Mouse (Mus musculus): ENCODE measurements around the gene Abhd16a. TPM values are rescaled to one million over a fixed set of nuclear protein-coding genes. Genes with fewer than 3 reads are reported as not detected.
"Not testable (repeated sequence)": the region's sequence is repeated elsewhere in the genome, so short reads cannot be mapped to it uniquely, and the experiment has no call there.

The Abhd16a gene
- polyA plus RNA-seq, 1 experiment, result 147 TPM

DNA sequence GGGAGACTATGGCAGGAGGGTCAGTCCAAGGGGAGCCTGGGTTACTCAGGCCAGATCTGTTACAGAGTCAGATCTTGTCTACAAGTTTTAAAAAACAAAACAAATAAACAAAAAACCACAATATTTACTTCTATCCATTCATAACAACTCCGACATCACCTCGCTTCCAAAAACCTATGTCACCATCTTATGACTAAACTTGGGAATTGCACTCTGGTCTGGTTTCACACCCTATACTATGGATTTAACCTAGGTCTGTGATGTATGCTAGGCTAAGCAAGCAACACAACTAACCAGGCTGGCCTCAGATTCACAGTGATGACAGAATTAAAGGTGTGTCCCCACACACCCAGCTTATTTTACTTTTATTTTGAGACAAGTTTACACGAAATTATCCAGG, 17.5 kb downstream of the Abhd16a start:
- no peak for TF ChIP-seq POLR2A (IDR thresholded peaks at IDR 0.05; ENCODE audit: extremely low read depth, insufficient read depth, low read length)
- peak; percentile 13; the same call in 1 of the 2 replicates for TF ChIP-seq CTCF (IDR thresholded peaks at IDR 0.05; ENCODE audit: extremely low read depth, insufficient read depth, low read length)

DNA sequence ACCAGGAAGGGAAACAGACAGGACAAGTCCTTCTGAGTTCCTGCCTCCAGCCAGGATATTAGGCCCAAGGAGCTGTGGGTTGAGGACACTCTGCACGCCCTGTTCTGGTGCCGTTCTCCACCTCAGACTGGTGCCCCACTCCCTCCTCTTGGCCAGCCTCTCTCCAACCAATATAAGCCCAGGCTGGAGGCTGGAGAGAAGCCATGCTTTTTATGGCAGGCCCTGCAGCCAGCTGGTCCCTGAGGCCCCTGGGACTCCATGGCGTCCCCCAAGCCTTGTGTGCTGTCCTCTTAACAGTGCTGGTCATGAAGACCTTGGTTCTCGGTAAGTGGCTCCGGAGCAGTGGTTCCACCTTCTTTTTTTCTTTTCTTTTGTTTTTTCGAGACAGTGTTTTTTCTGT, 19.0 kb downstream of the Abhd16a start, which contains the start of gene Ly6g5c:
Gene Ly6g5c (plus strand): TSS at position 183 of the 400 bp plus-strand sequence.
- Histone ChIP-seq H3K27ac (ENCODE audit: insufficient read depth, low read length) (no peak within 1 kb of the TSS), H3K4me3 (ENCODE audit: insufficient read depth, low read length) (no peak within 1 kb of the TSS), H3K4me1 (ENCODE audit: control insufficient read depth, insufficient read depth, low read length) (peaks cover 2% of the 10 kb centered on the region; the same call in 1 of the 2 replicates)
- TF ChIP-seq CTCF (IDR thresholded peaks at IDR 0.05; ENCODE audit: extremely low read depth, insufficient read depth, low read length), result no peak
- TF ChIP-seq POLR2A (IDR thresholded peaks at IDR 0.05; ENCODE audit: extremely low read depth, insufficient read depth, low read length), result no peak

More for the DNA sequence above, 17.5 kb downstream of the Abhd16a start:
- H3K4me1 ChIP-seq (ENCODE audit: control insufficient read depth, insufficient read depth, low read length), result peaks cover 2% of the 10 kb centered on the region; the same call in 1 of the 2 replicates
- no peak overlapping the region for H3K4me3 ChIP-seq (ENCODE audit: insufficient read depth, low read length)
- H3K27ac ChIP-seq (ENCODE audit: insufficient read depth, low read length), result no peak overlapping the region

DNA sequence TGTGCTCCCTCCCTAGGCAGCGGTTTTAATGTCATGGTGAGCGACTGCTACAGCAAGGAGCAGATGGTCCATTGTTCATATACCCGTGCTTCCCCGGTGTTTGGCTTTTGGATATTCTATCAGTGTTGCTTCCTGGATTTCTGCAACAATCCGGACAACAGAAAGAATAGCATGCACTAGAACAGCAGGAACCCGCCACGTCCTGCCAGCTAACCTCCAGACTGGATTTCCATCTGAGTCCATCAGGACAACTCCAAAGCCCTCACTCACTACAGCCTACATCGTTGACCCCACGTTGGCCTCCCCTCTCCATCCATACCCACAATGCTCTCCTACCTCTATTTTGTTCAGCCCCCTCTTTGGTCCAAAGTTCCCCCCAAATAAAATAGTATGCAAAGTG, 22.7 kb downstream of the Abhd16a start:
- Histone ChIP-seq H3K4me3 (ENCODE audit: insufficient read depth, low read length) (no peak overlapping the region), H3K4me1 (ENCODE audit: control insufficient read depth, insufficient read depth, low read length) (no peaks in the 10 kb centered on the region), H3K27ac (ENCODE audit: insufficient read depth, low read length) (no peak overlapping the region)
- no peak for TF ChIP-seq CTCF (IDR thresholded peaks at IDR 0.05; ENCODE audit: extremely low read depth, insufficient read depth, low read length)
- TF ChIP-seq POLR2A (IDR thresholded peaks at IDR 0.05; ENCODE audit: extremely low read depth, insufficient read depth, low read length), result no peak

DNA sequence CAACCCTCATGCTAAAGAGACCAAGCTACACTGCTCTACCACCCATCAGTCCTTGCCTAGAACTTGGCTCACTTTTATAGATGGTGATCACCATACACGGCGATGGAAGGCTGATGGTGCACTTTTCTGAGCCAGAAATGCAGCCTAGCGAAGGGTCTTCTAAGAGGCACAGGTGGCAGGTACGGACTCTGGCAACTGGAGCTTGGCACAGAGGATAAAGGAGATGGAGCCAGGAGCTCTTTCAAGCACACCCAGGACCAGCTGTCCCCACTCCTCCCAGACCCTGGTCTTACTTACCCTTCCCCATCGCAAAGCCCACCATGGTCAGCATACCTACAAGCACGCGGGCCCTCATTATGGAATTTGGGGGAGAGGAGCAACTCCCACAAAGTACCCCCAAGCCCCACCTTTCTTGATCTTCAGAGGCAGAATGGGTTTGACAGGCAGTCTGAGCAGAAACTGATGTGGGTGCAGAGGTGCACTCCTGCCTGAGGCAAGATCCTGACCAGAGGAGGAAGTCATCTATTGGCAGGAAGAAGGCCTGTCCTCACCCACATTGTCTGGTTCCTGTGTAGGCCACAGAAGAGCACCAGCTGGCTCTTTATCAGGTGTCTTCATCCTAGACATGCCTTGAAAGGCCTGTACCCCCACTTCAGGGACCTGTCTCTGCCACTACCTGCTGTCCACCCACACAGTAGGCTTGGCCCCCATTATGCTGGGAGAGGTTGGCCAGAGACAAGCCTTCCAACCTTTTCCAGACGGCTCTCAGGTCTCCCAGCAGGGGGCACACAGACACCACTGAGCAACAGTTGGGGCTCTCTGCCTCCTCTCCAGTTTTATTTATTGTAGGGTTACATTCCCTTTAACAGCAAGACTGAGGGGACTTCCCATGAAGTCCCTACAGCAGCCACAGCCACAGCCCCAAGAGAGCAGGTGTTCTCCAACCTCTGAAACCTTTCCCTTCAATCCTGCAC, 26.3 kb downstream of the Abhd16a start, which contains the start of gene Ly6g5b:
Gene Ly6g5b (minus strand): TSS at position 383 of the 974 bp plus-strand sequence.
- Histone ChIP-seq H3K27ac (ENCODE audit: insufficient read depth, low read length) (no peak within 1 kb of the TSS), H3K4me1 (ENCODE audit: control insufficient read depth, insufficient read depth, low read length) (no peaks in the 10 kb centered on the region), H3K4me3 (ENCODE audit: insufficient read depth, low read length) (no peak within 1 kb of the TSS)
- 0 out of 2 replicates have a peak, but pooled peaks have one; percentile 18 for TF ChIP-seq CTCF (IDR thresholded peaks at IDR 0.05; ENCODE audit: extremely low read depth, insufficient read depth, low read length)
- no peak for TF ChIP-seq POLR2A (IDR thresholded peaks at IDR 0.05; ENCODE audit: extremely low read depth, insufficient read depth, low read length)

DNA sequence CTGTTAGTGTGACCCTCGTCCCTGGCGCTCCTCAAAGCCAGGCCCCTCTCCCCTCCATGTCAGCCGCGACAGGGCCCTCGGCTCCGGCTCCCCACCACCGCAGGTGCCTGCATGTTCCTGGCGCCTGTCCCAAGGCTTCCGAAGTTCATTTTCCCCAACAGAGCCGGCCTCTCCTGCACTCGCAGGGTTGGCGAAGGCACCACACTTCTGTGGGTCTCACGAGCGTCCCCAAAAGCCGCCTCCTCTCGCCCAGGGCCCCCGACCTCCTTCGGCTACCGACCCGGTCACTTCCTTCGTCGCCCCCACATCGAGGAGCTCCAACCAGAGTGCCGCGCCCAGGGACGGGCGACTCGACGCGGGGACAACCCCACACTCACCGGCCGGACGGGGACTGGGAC, 31.7 kb downstream of the Abhd16a start:
- TF ChIP-seq CTCF (IDR thresholded peaks at IDR 0.05; ENCODE audit: extremely low read depth, insufficient read depth, low read length) (no peak), POLR2A (IDR thresholded peaks at IDR 0.05; ENCODE audit: extremely low read depth, insufficient read depth, low read length) (no peak)
- H3K27ac ChIP-seq (ENCODE audit: insufficient read depth, low read length), result 0 out of 2 replicates have a peak overlapping the region, but pooled peaks have one; percentile 4
- peaks cover 2% of the 10 kb centered on the region; the same call in 1 of the 2 replicates for H3K4me1 ChIP-seq (ENCODE audit: control insufficient read depth, insufficient read depth, low read length)
- peak overlapping the region; percentile 79 for H3K4me3 ChIP-seq (ENCODE audit: insufficient read depth, low read length)

DNA sequence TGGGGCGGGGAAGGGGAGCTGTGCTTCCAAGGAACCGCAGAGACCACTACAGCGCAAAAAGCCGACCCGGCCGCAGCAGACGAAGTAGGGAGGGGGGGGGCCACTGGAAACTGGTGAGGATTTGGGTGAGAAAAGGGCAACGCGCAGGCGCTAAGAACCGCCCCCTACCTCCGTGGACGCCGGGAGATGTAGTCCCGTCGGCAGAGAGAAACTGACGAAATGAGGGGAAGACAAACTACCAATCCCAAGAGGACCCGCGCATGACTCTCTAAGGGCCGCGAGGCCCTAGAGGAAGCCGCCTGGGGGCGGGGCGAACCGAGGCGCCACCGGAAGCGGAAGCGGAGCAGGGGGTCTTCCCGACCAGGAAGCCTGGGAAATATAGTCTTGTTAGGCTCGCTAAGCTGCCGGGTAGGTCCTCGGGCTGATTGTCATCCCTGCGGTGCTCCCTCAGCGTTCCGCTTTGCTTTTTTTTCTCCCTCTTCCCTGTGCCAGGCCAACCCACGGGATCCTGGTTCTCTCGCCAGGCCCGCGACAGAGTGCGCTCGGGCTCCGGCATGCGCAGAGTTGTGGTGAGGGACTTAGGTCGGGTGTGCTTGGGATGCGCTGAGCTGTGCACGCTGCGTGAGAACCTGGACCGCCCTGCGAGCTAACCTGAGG, 32.2 kb downstream of the Abhd16a start, which contains the start of gene Gpank1:
Gene Gpank1 (plus strand): TSS at position 313 of the 657 bp plus-strand sequence.
- Histone ChIP-seq H3K27ac (ENCODE audit: insufficient read depth, low read length) (peak within 1 kb of the TSS; percentile 43), H3K4me1 (ENCODE audit: control insufficient read depth, insufficient read depth, low read length) (peaks cover 2% of the 10 kb centered on the region; the same call in 1 of the 2 replicates), H3K4me3 (ENCODE audit: insufficient read depth, low read length) (peak within 1 kb of the TSS; percentile 79)
- TF ChIP-seq POLR2A (IDR thresholded peaks at IDR 0.05; ENCODE audit: extremely low read depth, insufficient read depth, low read length) (peak; percentile 80), CTCF (IDR thresholded peaks at IDR 0.05; ENCODE audit: extremely low read depth, insufficient read depth, low read length) (no peak)

DNA sequence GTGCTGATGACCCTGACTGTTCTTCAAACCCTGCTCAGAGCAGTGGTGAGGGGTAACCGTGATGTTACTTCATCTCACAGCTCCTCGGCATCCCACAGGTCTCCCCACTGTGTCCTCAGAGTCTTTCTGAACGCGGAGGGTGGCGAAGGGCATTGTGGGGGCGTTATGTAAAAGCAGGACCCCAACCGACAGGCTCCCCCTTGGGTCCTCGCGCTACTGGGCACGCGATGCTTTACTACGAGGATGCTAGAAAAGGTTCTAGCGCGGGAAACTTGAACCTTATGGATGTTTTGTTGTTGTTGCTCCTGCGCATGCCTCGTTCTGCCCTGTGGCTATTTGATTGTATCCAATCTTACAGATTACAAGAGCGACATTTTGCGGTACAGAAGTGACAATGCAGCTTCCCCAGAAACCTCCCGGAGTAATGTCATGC, 32.8 kb downstream of the Abhd16a start, which contains the start of gene Csnk2b:
Gene Csnk2b (minus strand): TSS at position 183 of the 433 bp plus-strand sequence.
- TF ChIP-seq CTCF (IDR thresholded peaks at IDR 0.05; ENCODE audit: extremely low read depth, insufficient read depth, low read length) (peak; percentile 39), POLR2A (IDR thresholded peaks at IDR 0.05; ENCODE audit: extremely low read depth, insufficient read depth, low read length) (peak; percentile 29; the same call in 1 of the 2 replicates)
- peak within 1 kb of the TSS; percentile 43 for H3K27ac ChIP-seq (ENCODE audit: insufficient read depth, low read length)
- H3K4me1 ChIP-seq (ENCODE audit: control insufficient read depth, insufficient read depth, low read length), result peaks cover 2% of the 10 kb centered on the region; the same call in 1 of the 2 replicates
- H3K4me3 ChIP-seq (ENCODE audit: insufficient read depth, low read length), result peak within 1 kb of the TSS; percentile 79

DNA sequence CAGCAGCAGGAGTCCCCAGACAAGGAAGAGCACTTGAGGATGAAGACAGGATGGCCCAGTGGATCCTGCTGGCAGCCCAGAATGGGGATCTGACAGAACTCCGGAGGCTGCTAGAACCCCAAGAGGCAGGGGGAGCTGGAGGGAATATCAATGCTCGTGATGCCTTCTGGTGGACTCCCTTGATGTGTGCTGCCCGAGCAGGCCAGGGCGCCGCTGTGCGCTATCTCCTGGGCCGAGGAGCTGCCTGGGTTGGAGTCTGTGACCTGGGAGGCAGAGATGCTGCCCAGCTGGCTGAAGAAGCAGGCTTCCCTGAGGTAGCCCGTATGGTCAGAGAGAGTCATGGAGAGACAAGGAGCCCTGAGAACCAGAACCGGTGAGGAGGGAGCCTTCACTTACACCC, 34.2 kb downstream of the Abhd16a start:
- not testable (repeated sequence) for H3K4me3 ChIP-seq (ENCODE audit: insufficient read depth, low read length); H3K4me1 ChIP-seq (ENCODE audit: control insufficient read depth, insufficient read depth, low read length); H3K27ac ChIP-seq (ENCODE audit: insufficient read depth, low read length)

DNA sequence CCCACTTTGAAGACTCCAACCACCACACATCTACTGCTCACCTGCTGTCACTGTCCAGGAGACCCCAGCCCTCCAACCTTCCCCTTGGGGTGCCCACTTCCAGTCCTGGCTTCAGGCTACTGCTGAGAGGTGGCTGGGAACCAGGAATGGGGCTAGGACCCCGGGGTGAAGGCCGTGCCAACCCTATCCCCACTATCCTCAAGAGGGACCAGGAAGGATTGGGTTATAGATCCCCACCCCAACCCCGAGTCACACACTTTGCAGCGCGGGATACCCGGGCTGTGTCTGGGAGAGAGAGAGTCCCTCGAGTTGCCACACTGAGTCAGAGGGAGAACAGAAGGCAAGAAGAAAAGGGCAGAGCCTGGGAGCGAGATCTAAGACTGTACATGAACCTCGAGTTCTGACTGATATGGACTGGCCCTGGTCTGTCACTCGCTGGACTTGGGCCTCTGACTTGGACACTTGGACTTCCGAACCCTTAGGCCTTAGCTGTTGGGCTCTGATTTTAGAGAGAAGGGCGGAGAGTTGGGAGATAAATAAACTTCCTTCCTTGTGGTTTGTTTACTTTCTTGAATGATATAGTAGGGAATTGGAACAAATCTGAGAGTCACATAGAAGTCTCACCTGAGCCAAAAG, 35.3 kb downstream of the Abhd16a start:
- H3K4me1 ChIP-seq (ENCODE audit: control insufficient read depth, insufficient read depth, low read length); H3K27ac ChIP-seq (ENCODE audit: insufficient read depth, low read length): not testable (repeated sequence)

More for the DNA sequence above, 35.3 kb downstream of the Abhd16a start:
- not testable (repeated sequence) for H3K4me3 ChIP-seq (ENCODE audit: insufficient read depth, low read length)
